17 mouse cellular contexts compared by ENCODE assay signal in genomic region chrX:6446422-6446821, GRCm38 (mm10). TPM values are rescaled to one million over a fixed set of nuclear protein-coding genes. Genes with fewer than 3 reads are reported as not detected.
DNase-seq lines count a peak whose midpoint lies in the region; ATAC-seq and TF ChIP-seq lines count a peak whose summit lies in the region.
"Had no signal": no experiment of that assay in that cellular context is flagged by ENCODE, and none has a peak within 500 bp of the region (broad histone marks: within the 10 kb centered on the region; RNA-seq: fewer than 3 reads in every experiment).

No protein-coding gene starts in this region.

- H3K4me1 ChIP-seq in intestine, embryonic 14.5 days (replicated peaks; ENCODE audit: control insufficient read depth, insufficient read depth, low read length): no peaks in the 10 kb centered on the region
- H3K4me1 ChIP-seq in intestine, postnatal 0 days (replicated peaks; ENCODE audit: control insufficient read depth, insufficient read depth, low read length): no peaks in the 10 kb centered on the region
- no peaks in the 10 kb centered on the region for H3K4me1 ChIP-seq in hindbrain, embryonic 10.5 days (replicated peaks)
- H3K4me1 ChIP-seq: heart, embryonic 10.5 days; midbrain, embryonic 15.5 days had no signal

- ATAC-seq in intestine, embryonic 14.5 days (replicated peaks; ENCODE audit: low FRiP score, low TSS enrichment, low read depth): no peak
- no peak for ATAC-seq in intestine, postnatal 0 days
- ATAC-seq: midbrain, embryonic 15.5 days had no signal

- peak; percentile 52 for DNase-seq in intestine, embryonic 14.5 days (ENCODE audit: low spot score)
- DNase-seq in 3T3-L1 (ENCODE audit: low read depth, low spot score): peak; percentile 31
- peak; percentile 26 for DNase-seq in kidney, postnatal 14 days
- DNase-seq in lung, postnatal 10 days: peak; percentile 67
- no peak for DNase-seq in hindbrain, embryonic 10.5 days (ENCODE audit: low spot score)
- DNase-seq in heart, postnatal 25 days (ENCODE audit: low spot score): no peak
- no peak for DNase-seq in heart, adult 18-20 months
- DNase-seq: adrenal gland, adult 8-10 months; gastrocnemius, postnatal 10 days; heart, postnatal 4 days; right cerebral cortex, postnatal 4 days; thymus, adult 2 months had no signal

- WGBS in intestine, embryonic 14.5 days: 24% methylated on average over 1 of the region's 1 CpGs
- 44% methylated on average over 1 of the region's 1 CpGs for WGBS in intestine, postnatal 0 days
- 76% methylated on average over 1 of the region's 1 CpGs for WGBS in hindbrain, embryonic 10.5 days

- no peaks in the 10 kb centered on the region for H3K9me3 ChIP-seq in intestine, embryonic 14.5 days (ENCODE audit: control insufficient read depth, low read length)
- H3K9me3 ChIP-seq in intestine, postnatal 0 days (ENCODE audit: control insufficient read depth): no peaks in the 10 kb centered on the region
- H3K9me3 ChIP-seq in hindbrain, embryonic 10.5 days: no peaks in the 10 kb centered on the region
- H3K9me3 ChIP-seq: heart, embryonic 10.5 days; midbrain, embryonic 15.5 days had no signal

- H3K27me3 ChIP-seq in intestine, embryonic 14.5 days (replicated peaks; ENCODE audit: control insufficient read depth, insufficient read depth, low read length): no peaks in the 10 kb centered on the region
- no peaks in the 10 kb centered on the region for H3K27me3 ChIP-seq in intestine, postnatal 0 days (replicated peaks; ENCODE audit: control insufficient read depth, insufficient read depth, low read length)
- no peaks in the 10 kb centered on the region for H3K27me3 ChIP-seq in hindbrain, embryonic 10.5 days (ENCODE audit: insufficient read depth, poor library complexity, severe bottlenecking)
- H3K27me3 ChIP-seq: midbrain, embryonic 15.5 days had no signal

- intact Hi-C loops in heart, postnatal 25 days (cut with DNase I): no loop called here

- H3K27ac ChIP-seq in intestine, embryonic 14.5 days (ENCODE audit: low read depth): no peak overlapping the region
- H3K27ac ChIP-seq in intestine, postnatal 0 days (ENCODE audit: low read depth, low read length): no peak overlapping the region
- no peak overlapping the region for H3K27ac ChIP-seq in hindbrain, embryonic 10.5 days
- H3K27ac ChIP-seq: heart, embryonic 10.5 days; midbrain, embryonic 15.5 days had no signal

- no peaks in the 10 kb centered on the region for H3K36me3 ChIP-seq in intestine, embryonic 14.5 days (ENCODE audit: control insufficient read depth, insufficient read depth, low read length)
- no peaks in the 10 kb centered on the region for H3K36me3 ChIP-seq in intestine, postnatal 0 days (ENCODE audit: control insufficient read depth, insufficient read depth)
- H3K36me3 ChIP-seq in hindbrain, embryonic 10.5 days: no peaks in the 10 kb centered on the region
- H3K36me3 ChIP-seq: heart, embryonic 10.5 days; midbrain, embryonic 15.5 days had no signal

- no peak overlapping the region for H3K4me3 ChIP-seq in intestine, embryonic 14.5 days (ENCODE audit: low read depth, low read length)
- no peak overlapping the region for H3K4me3 ChIP-seq in intestine, postnatal 0 days (ENCODE audit: low read depth, low read length)
- no peak overlapping the region for H3K4me3 ChIP-seq in hindbrain, embryonic 10.5 days
- H3K4me3 ChIP-seq: erythroblast, embryonic 14.5 days; heart, embryonic 10.5 days; midbrain, embryonic 15.5 days had no signal

- no peak overlapping the region for H3K9ac ChIP-seq in intestine, embryonic 14.5 days (ENCODE audit: low read length)
- no peak overlapping the region for H3K9ac ChIP-seq in intestine, postnatal 0 days (ENCODE audit: low read depth, low read length)
- H3K9ac ChIP-seq: midbrain, embryonic 15.5 days had no signal

- TF ChIP-seq CTCF in intestine, postnatal 0 days (IDR thresholded peaks at IDR 0.05; ENCODE audit: low read depth): no peak

- H3K4me2 ChIP-seq in intestine, embryonic 14.5 days (ENCODE audit: low read length): no peak overlapping the region
- no peak overlapping the region for H3K4me2 ChIP-seq in intestine, postnatal 0 days (replicated peaks; ENCODE audit: low read depth)
- H3K4me2 ChIP-seq: liver, embryonic 11.5 days; midbrain, embryonic 15.5 days had no signal

RNA-seq across cellular contexts. Expression of gene Shroom4, which starts 46.8 kb away (rescaled TPM):
- polyA plus RNA-seq in intestine, embryonic 14.5 days (2014; fragmentation: Nextera tagmentation; extraction: Ambion mirVana): 5.4 and 5.7 TPM in 2 replicates
- 0.55 and 0.68 TPM in 2 replicates for polyA plus RNA-seq in intestine, postnatal 0 days (2015; fragmentation: Nextera tagmentation; extraction: Ambion mirVana)
- polyA plus RNA-seq in hindbrain, embryonic 10.5 days (2016; fragmentation: Nextera tagmentation; extraction: Ambion mirVana): 4.1 and 5.1 TPM in 2 replicates
- total RNA-seq in heart, postnatal 25 days (2021): 10 to 100 TPM; 15.8 to 18.3 TPM
- total RNA-seq in heart, adult 18-20 months (2021): 10 to 100 TPM; 13.9 to 15.8 TPM
- polyA plus RNA-seq: erythroblast, embryonic 14.5 days had no signal

Comparison
In these comparisons a context has a peak if more than half of its experiments do, and no peak if none do; other contexts are left out.
1. DNase-seq: peak in intestine, embryonic 14.5 days (single experiment), 3T3-L1 (single experiment), kidney, postnatal 14 days (single experiment) and lung, postnatal 10 days (single experiment); none in hindbrain, embryonic 10.5 days (single experiment), heart, postnatal 25 days (single experiment) and heart, adult 18-20 months (0 of 2).